Mouse (Mus musculus) liver, embryonic 14.5 days (tissue): ENCODE measurements around the gene Gse1.

Source experiments
- CTCF ChIP-seq: IDR thresholded peaks from 2 replicates; pipeline ENCODE4 v1.5.1; 2016; ENCODE audit warnings: antibody characterized with exemption, low read depth, control low read depth
- EP300 ChIP-seq: IDR thresholded peaks from 2 replicates; pipeline ENCODE4 v1.6.1; 2016; ENCODE audit warnings: antibody characterized with exemption, low read depth

- TF ChIP-seq CTCF (no peak), EP300 (no peak)
Observed at GRCm38 (mm10) chr8:120574941-120575340, 346.7 kb downstream of the Gse1 start.
